Mouse (Mus musculus) E14TG2a.4 (cell line): ENCODE data around the gene Smarcc2.

Experiments used
- CTCF ChIP-seq: conservative IDR thresholded peaks from 2 replicates; pipeline ENCODE4 v1.5.1; 2014; ENCODE audit warnings: low read length
- NANOG ChIP-seq: IDR thresholded peaks from 2 replicates; pipeline ENCODE4 v1.6.1; 2014; ENCODE audit warnings: borderline replicate concordance, low read length, mixed read lengths

DNA sequence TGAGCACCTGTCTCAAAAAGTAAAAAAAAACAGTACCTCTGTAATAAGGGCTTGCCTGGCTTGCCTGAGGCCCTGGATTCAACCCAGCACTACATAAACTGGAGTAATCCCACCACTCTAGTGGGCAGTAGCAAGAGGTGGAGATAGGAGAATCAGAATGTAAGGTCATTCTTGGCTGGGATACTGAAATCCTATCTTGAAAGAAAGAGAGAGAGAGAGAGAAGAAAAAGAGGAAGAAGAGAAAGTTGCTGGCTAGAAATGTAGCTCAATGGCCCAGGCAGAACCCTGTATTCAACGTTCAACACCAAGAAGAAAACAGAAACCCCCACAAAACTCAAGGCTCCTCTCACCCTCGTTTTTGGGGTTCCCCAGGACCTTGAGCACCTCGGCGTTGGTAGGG, 36.9 kb downstream of the Smarcc2 start:
- TF ChIP-seq CTCF (no peak), NANOG (no peak)
